Mouse (Mus musculus): ENCODE data around the gene 9930111J21Rik2. TPM values are rescaled to one million over a fixed set of nuclear protein-coding genes. Genes with fewer than 3 reads are reported as not detected.
"Not testable (repeated sequence)": the region's sequence is repeated elsewhere in the genome, so short reads cannot be mapped to it uniquely, and the experiment has no call there.

9930111J21Rik2 gene
- total RNA-seq, 2 experiments from 2014 or later, result 0.87 to 1.9 TPM

DNA sequence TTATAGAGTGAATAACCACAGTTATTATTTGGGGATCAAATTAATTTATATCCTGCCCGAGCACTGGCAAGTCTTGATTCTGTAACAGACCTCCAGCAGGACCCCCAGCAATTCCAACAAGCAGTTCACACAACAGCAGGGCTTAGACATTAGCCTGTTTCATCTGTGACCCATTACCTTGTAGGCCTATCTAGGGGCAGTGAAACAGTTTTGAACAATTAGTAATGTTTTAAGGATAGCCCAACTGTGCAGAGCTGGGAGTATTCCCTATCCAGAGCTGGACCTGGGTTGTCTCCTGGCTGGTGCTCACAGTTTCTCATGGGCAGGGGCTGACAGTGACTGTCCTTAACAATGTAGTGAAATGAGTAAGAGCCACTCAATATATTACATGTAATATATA is 26.0 kb upstream of the 9930111J21Rik2 start:
- DNase-seq, result no peak

GRCm38 (mm10) chr11:49076001-49076757 is 25.1 kb upstream of the 9930111J21Rik2 start, which contains the start of gene Ifi47:
Gene Ifi47, plus strand, starts transcription at chr11:49076587.
- DNase-seq, result not testable (repeated sequence)

DNA sequence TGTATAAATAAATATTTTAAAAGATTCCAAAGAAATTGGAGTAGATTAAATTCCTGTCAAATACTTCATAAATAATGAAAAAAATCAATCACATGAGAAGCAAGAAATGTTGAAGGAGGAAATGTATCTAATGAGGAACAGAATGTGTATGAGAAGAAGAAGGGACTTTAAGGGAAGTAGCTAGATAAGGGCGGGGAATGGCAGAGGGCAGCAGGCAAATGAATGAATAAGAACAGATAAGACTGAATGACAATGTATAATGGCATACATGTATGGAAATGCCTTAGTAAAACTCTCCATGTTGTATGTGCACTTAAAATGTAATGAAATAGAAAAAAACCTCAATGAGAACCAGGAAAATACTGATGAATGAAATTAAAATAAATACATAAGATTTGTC is 17.3 kb upstream of the 9930111J21Rik2 start:
- DNase-seq, result no peak

DNA sequence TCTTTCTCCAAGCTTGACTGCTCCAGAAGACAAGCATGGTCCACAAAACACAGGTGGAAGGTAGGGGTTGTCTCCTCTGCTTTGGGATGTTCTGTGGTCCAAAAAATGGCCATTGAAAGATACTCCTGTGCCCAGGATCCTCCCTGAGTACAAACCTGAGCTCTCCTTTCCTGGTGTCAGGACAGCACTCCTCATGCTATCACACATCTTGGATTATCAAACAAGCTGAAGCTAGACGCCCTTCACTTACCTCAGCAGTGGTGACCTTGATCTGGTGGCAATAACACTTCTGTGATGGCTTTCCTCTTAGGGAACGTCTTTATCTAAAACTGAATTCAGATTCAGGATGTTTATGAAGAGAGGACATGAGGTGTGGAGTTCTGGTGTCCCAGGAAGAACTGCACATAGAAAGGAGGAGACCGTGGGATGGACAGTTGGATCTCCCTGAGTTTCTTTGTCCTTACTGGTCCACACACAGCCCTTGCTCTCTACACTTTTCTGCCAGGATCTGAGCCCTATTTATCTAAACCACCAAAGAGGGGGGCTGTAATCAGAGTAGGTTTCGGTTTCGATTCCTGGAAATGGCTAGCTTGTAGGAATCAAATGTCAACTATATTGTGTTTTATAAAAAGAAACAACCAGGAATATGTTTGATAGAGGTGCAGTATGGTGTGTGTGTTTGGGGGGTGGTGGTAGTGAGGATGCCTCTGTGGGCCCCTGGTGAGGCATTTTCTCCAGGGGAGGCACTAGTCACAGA is 12.8 kb upstream of the 9930111J21Rik2 start, which contains the start of gene Tgtp2:
Gene Tgtp2 (minus strand): TSS at position 494 of the 757 bp plus-strand sequence.
- DNase-seq, result not testable (repeated sequence)

- not testable (repeated sequence) for DNase-seq
Observed at GRCm38 (mm10) chr11:49061865-49062264, 10.8 kb upstream of the 9930111J21Rik2 start.

GRCm38 (mm10) chr11:49060061-49060460 is 9.0 kb upstream of the 9930111J21Rik2 start:
- not testable (repeated sequence) for DNase-seq

DNA sequence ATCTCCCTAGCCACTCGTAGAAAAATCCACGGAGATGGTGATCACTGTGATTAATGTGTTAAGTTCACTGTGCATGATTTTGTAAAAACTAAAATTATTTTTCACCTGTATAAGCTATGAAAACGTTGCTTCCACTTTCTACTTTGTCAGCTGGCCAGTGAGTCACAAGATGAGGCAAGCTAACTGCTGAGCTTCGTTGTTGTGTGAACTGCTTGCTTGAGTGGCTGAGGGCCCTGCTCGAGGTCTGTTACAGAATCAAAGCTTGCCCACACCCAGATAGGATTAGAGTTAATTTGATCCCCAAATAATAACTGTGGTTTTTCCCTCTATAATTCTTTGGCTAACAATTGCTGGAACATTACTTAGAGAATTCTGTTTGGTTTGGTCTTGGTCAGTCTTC is 852 bp upstream of the 9930111J21Rik2 start:
- not testable (repeated sequence) for DNase-seq

DNA sequence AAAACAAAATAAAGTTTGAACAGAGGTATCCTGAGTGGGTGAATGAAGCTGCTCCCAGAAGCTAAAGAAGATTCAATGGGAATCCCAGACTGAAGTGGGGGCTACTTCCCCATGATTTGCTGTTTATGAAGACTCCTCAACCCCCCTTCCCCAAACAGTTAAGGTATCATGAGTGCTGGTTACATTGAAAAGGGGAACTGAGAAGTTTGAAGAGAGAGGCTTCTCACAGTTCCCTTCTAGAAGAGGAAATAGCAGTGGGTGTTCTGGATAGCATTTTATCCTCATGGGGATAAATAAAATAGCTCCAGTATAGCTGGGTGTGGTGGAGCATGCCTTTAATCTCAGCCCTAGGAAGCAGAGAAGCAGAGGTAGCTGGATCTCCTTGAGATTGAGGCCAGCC is 978 bp downstream of the 9930111J21Rik2 start:
- not testable (repeated sequence) for DNase-seq

DNA sequence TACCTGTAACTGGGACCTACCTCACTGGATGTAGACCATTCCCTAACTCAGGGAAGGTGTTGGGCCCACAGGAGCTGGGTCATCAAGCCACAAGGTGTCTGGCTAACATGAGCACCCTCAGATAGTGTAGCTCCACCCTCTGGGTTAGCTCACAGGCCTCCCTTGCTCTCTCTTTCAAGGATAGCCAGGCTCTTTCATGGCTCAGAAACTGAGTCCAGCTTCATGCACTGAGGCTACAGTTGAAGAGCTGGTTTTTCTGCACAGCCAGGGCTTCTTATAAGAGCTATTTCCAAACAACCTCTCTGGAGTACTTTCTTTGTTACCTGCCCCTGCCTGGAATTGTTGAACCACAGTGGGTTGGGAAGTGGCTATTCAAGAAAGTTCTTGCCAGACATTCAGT is 39.0 kb downstream of the 9930111J21Rik2 start:
- DNase-seq, result not testable (repeated sequence)

DNA sequence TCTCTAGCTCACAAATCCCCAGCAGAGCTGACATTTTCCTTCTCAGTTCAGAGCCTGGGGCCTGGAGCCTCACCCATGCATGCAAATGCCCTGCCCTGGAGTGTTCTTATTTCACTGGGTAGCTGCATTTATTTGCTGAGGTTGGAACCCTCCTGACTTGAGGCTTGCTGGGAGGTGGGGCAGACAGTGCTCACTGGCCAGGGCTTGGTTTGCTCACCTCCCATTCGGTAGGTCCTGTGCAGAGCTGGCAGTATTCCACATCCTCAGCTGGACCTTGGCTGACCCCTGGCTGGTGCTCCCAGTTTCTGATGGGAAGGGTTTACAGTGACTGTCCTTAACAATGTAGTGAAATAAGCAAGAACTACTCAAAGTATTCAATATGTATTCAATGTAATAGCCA is 44.3 kb downstream of the 9930111J21Rik2 start:
- DNase-seq, result not testable (repeated sequence)

DNA sequence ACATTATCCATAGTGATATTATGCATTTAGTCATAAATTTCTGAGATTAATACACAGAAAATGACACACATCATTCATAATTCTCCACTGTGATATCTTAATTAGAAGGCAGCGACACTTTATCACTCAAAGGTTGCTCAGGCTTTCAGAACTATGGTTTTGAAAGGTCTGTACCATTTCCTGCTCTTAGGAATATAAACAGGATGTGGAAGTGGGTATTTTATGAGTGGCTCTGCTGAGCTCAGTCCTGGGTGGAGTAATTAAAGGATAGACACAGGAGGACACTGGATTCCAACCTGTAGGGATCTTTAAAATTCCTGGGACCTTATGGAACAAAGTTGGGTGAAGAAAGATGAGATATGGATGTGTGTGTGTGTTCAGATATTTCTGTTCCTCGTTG is 44.7 kb downstream of the 9930111J21Rik2 start:
- DNase-seq, result not testable (repeated sequence)

DNA sequence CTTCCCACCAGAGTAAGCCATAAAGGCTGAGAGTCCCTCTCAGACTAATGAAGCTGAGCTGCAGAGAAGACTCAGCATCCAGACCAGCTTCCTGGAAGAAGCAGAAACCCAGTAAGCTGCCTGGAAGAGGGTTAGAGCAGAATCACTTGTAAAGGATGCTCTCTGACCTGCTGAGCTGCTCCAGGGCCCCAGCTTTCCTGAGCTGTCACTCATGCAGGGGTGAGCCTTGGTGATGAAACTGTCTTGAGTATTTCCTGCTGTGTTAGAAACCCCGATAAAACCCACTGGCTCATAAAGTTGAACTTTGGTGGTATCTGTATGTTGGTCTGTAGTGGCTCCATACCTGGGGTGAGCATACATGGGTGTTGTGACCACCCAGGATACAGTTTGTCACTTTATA is 50.6 kb downstream of the 9930111J21Rik2 start:
- not testable (repeated sequence) for DNase-seq

GRCm38 (mm10) chr11:48994018-48994417 is 57.0 kb downstream of the 9930111J21Rik2 start, which contains the start of gene Tgtp1:
Gene Tgtp1, minus strand, starts transcription at chr11:48994172.
- not testable (repeated sequence) for DNase-seq

GRCm38 (mm10) chr11:48993296-48993695 is 57.7 kb downstream of the 9930111J21Rik2 start:
- DNase-seq, result not testable (repeated sequence)

DNA sequence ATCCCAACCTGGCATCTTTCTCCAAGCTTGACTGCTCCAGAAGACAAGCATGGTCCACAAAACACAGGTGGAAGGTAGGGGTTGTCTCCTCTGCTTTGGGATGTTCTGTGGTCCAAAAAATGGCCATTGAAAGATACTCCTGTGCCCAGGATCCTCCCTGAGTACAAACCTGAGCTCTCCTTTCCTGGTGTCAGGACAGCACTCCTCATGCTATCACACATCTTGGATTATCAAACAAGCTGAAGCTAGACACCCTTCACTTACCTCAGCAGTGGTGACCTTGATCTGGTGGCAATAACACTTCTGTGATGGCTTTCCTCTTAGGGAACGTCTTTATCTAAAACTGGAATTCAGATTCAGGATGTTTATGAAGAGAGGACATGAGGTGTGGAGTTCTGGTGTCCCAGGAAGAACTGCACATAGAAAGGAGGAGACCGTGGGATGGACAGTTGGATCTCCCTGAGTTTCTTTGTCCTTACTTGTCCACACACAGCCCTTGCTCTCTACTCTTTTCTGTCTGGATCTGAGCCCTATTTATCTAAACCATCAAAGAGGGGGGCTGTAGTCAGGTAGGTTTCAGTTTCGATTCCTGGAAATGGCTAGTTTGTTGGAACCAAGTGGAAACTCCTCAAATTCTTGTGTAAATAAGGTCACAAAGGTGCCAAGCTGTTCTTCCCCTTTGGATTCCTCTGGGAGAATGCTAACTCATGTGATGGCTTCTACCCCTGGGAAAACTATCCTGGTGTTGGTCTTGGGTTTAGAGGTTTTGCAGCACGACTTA is 59.1 kb downstream of the 9930111J21Rik2 start, which contains the start of gene Gm12185:
Gene Gm12185 (minus strand): TSS at position 487 of the 781 bp plus-strand sequence.
- DNase-seq, result not testable (repeated sequence)

GRCm38 (mm10) chr11:48989981-48990380 is 61.1 kb downstream of the 9930111J21Rik2 start:
- not testable (repeated sequence) for DNase-seq

DNA sequence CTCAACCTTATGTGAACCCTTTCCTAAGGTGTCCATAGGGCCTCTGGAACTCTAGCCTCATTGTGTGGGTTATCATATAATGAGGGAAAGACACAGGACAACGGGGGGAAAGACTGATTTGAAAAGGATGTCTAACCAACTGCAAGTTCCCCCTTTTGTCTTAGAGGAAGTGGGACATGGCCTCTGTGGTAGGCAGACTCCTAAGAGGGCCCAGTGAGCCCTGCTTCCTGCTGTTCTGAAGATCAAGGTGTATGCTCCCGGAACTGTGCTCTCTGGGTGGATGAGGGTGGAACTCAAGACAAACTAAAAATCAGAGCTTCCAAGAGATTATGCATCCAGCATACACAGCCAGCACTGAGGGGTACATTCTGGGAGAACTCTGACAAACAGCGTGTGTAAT is 62.8 kb downstream of the 9930111J21Rik2 start:
- not testable (repeated sequence) for DNase-seq

- DNase-seq, result not testable (repeated sequence)
Observed at GRCm38 (mm10) chr11:48982848-48983247, 68.2 kb downstream of the 9930111J21Rik2 start.

DNA sequence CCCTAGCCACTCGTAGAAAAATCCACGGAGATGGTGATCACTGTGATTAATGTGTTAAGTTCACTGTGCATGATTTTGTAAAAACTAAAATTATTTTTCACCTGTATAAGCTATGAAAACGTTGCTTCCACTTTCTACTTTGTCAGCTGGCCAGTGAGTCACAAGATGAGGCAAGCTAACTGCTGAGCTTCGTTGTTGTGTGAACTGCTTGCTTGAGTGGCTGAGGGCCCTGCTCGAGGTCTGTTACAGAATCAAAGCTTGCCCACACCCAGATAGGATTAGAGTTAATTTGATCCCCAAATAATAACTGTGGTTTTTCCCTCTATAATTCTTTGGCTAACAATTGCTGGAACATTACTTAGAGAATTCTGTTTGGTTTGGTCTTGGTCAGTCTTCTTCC is 71.0 kb downstream of the 9930111J21Rik2 start:
- not testable (repeated sequence) for DNase-seq

DNA sequence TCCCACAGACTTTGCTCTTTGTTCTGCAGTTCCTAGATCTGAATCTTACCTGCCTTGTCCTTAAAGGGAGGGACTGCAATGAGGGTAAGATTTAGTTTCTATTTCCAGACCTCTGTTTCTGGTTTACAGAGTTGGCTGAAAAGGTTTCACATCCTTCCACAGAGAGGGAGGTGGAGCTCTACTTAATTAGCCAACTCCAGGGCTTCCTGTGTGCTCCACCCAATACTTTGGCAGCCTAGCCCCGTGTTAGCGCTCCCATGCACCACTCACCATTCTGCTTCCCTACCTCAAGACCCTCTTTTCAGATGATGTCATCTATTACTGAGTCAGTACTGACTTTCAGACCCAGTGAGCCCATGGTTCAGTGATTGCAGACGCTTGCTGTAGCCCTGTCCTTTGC is 71.8 kb downstream of the 9930111J21Rik2 start, which contains the start of gene 9930111J21Rik1:
Gene 9930111J21Rik1 (minus strand): TSS at position 148 of the 400 bp plus-strand sequence.
- not testable (repeated sequence) for DNase-seq

DNA sequence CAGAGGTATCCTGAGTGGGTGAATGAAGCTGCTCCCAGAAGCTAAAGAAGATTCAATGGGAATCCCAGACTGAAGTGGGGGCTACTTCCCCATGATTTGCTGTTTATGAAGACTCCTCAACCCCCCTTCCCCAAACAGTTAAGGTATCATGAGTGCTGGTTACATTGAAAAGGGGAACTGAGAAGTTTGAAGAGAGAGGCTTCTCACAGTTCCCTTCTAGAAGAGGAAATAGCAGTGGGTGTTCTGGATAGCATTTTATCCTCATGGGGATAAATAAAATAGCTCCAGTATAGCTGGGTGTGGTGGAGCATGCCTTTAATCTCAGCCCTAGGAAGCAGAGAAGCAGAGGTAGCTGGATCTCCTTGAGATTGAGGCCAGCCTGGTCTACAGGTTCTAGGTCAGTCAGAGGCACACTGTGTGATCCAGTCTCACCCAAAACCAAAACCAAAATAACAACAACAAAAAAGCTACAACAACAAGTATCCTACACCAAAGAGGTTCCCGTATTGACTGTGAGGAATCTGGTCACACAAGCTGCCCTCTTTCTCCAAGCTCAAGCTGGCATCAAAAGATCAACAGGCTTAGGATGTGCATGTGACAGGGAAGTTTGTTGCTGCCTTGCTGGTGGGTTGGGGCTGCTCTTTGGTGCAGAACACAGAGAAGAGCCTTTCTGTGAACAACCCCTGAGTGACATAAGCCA is 72.7 kb downstream of the 9930111J21Rik2 start, which contains the start of gene Olfr56:
Gene Olfr56 (plus strand): TSS at position 650 of the 700 bp plus-strand sequence.
- not testable (repeated sequence) for DNase-seq
